Mouse (Mus musculus): Measurements from ENCODE around the gene Poll. TPM values are rescaled to one million over a fixed set of nuclear protein-coding genes. Genes with fewer than 3 reads are reported as not detected.
A peak's percentile ranks its signal among the peaks of the same experiment; 100 is the strongest.
"Not testable (repeated sequence)": the region's sequence is repeated elsewhere in the genome, so short reads cannot be mapped to it uniquely, and the experiment has no call there.

Gene Poll
- polyA plus RNA-seq, 1 experiment from 2014 or later, result 12.5 TPM

GRCm38 (mm10) chr19:45552187-45552586, 8.1 kb downstream of the Poll start:
- DNase-seq (ENCODE audit: low spot score) (peak; percentile 83), ATAC-seq (replicated peaks; ENCODE audit: low FRiP score, low read depth) (no peak; the same call in 1 of the 2 replicates)
- Histone ChIP-seq H3K4me1 (replicated peaks; ENCODE audit: insufficient read depth, low read length) (peaks cover 4% of the 10 kb centered on the region; the same call in 1 of the 2 replicates), H3K27ac (no peak overlapping the region), H3K9ac (ENCODE audit: low read depth, low read length) (no peak overlapping the region), H3K4me3 (replicated peaks; ENCODE audit: low read depth, low read length) (no peak overlapping the region), H3K27me3 (ENCODE audit: insufficient read depth, low read length) (no peaks in the 10 kb centered on the region), H3K36me3 (ENCODE audit: insufficient read depth, low read length) (peaks cover 13% of the 10 kb centered on the region; the same call in 1 of the 2 replicates), H3K9me3 (replicated peaks; ENCODE audit: low read length) (no peaks in the 10 kb centered on the region), H3K4me2 (ENCODE audit: low read length) (no peak overlapping the region)
- no peak for TF ChIP-seq CTCF (IDR thresholded peaks at IDR 0.05; ENCODE audit: low read depth)
- WGBS, result 14% methylated on average over 6 of the region's 6 CpGs

- no peak for TF ChIP-seq CTCF (IDR thresholded peaks at IDR 0.05; ENCODE audit: low read depth)
- H3K4me1 ChIP-seq (replicated peaks; ENCODE audit: insufficient read depth, low read length), result peaks cover 8% of the 10 kb centered on the region
These were observed 10.4 kb downstream of the Poll start for GRCm38 (mm10) chr19:45549948-45550347.

GRCm38 (mm10) chr19:45549128-45549915, 11.0 kb downstream of the Poll start:
- H3K4me3 ChIP-seq (replicated peaks; ENCODE audit: low read depth, low read length), result no peak overlapping the region
- no peak for TF ChIP-seq CTCF (IDR thresholded peaks at IDR 0.05; ENCODE audit: low read depth)
- 0 out of 2 replicates have a peak, but pooled peaks cover 5% of the 10 kb centered on the region for H3K36me3 ChIP-seq (ENCODE audit: insufficient read depth, low read length)
- H3K27ac ChIP-seq, result no peak overlapping the region
- peaks cover 13% of the 10 kb centered on the region for H3K4me1 ChIP-seq (replicated peaks; ENCODE audit: insufficient read depth, low read length)
- H3K9me3 ChIP-seq (replicated peaks; ENCODE audit: low read length), result no peaks in the 10 kb centered on the region
- WGBS, result 50% methylated on average over 23 of the region's 23 CpGs
- H3K4me2 ChIP-seq (ENCODE audit: low read length), result no peak overlapping the region
- H3K27me3 ChIP-seq (ENCODE audit: insufficient read depth, low read length), result no peaks in the 10 kb centered on the region
- ATAC-seq (replicated peaks; ENCODE audit: low FRiP score, low read depth), result no peak
- H3K9ac ChIP-seq (ENCODE audit: low read depth, low read length), result no peak overlapping the region
- DNase-seq (ENCODE audit: low spot score), result peak; percentile 67

More at GRCm38 (mm10) chr19:45549948-45550347, 10.4 kb downstream of the Poll start:
- H3K9ac ChIP-seq (ENCODE audit: low read depth, low read length), result no peak overlapping the region
- H3K36me3 ChIP-seq (ENCODE audit: insufficient read depth, low read length), result peaks cover 12% of the 10 kb centered on the region; the same call in 1 of the 2 replicates
- no peak for DNase-seq (ENCODE audit: low spot score)
- WGBS, result 66% methylated on average over 4 of the region's 4 CpGs
- H3K9me3 ChIP-seq (replicated peaks; ENCODE audit: low read length), result no peaks in the 10 kb centered on the region
- H3K27me3 ChIP-seq (ENCODE audit: insufficient read depth, low read length), result no peaks in the 10 kb centered on the region
- no peak overlapping the region for H3K27ac ChIP-seq
- H3K4me3 ChIP-seq (replicated peaks; ENCODE audit: low read depth, low read length), result no peak overlapping the region
- ATAC-seq (replicated peaks; ENCODE audit: low FRiP score, low read depth), result no peak
- no peak overlapping the region for H3K4me2 ChIP-seq (ENCODE audit: low read length)

GRCm38 (mm10) chr19:45548196-45548595, 12.1 kb downstream of the Poll start:
- not testable (repeated sequence) for H3K9ac ChIP-seq (ENCODE audit: low read depth, low read length); H3K9me3 ChIP-seq (replicated peaks; ENCODE audit: low read length); H3K4me3 ChIP-seq (replicated peaks; ENCODE audit: low read depth, low read length); H3K27ac ChIP-seq; ATAC-seq (replicated peaks; ENCODE audit: low FRiP score, low read depth); H3K4me2 ChIP-seq (ENCODE audit: low read length); DNase-seq (ENCODE audit: low spot score); H3K36me3 ChIP-seq (ENCODE audit: insufficient read depth, low read length); H3K27me3 ChIP-seq (ENCODE audit: insufficient read depth, low read length)
- peaks cover 16% of the 10 kb centered on the region for H3K4me1 ChIP-seq (replicated peaks; ENCODE audit: insufficient read depth, low read length)

- Histone ChIP-seq H3K36me3 (ENCODE audit: insufficient read depth, low read length) (no peaks in the 10 kb centered on the region), H3K4me1 (replicated peaks; ENCODE audit: insufficient read depth, low read length) (peaks cover 16% of the 10 kb centered on the region), H3K9me3 (replicated peaks; ENCODE audit: low read length) (no peaks in the 10 kb centered on the region), H3K4me3 (replicated peaks; ENCODE audit: low read depth, low read length) (peak overlapping the region; percentile 33), H3K27ac (no peak overlapping the region), H3K27me3 (ENCODE audit: insufficient read depth, low read length) (peaks cover 26% of the 10 kb centered on the region), H3K4me2 (ENCODE audit: low read length) (peak overlapping the region; percentile 78), H3K9ac (ENCODE audit: low read depth, low read length) (0 out of 2 replicates have a peak overlapping the region, but pooled peaks have one; percentile 35)
- ATAC-seq (replicated peaks; ENCODE audit: low FRiP score, low read depth) (peak; percentile 53), DNase-seq (ENCODE audit: low spot score) (peak; percentile 95)
- WGBS, result under 1% methylated on average over 30 of the region's 30 CpGs
- TF ChIP-seq CTCF (IDR thresholded peaks at IDR 0.05; ENCODE audit: low read depth), result peak; percentile 90
These were observed 15.4 kb downstream of the Poll start for GRCm38 (mm10) chr19:45544925-45545321.

GRCm38 (mm10) chr19:45544152-45544924, 16.0 kb downstream of the Poll start:
- no peak for TF ChIP-seq CTCF (IDR thresholded peaks at IDR 0.05; ENCODE audit: low read depth)
- 0 out of 2 replicates have a peak, but pooled peaks have one; percentile 34 for ATAC-seq (replicated peaks; ENCODE audit: low FRiP score, low read depth)
- no peak overlapping the region for H3K27ac ChIP-seq
- peak overlapping the region; percentile 33 for H3K4me3 ChIP-seq (replicated peaks; ENCODE audit: low read depth, low read length)
- 0 out of 2 replicates have a peak overlapping the region, but pooled peaks have one; percentile 35 for H3K9ac ChIP-seq (ENCODE audit: low read depth, low read length)
- peaks cover 13% of the 10 kb centered on the region for H3K4me1 ChIP-seq (replicated peaks; ENCODE audit: insufficient read depth, low read length)
- H3K27me3 ChIP-seq (ENCODE audit: insufficient read depth, low read length), result peaks cover 26% of the 10 kb centered on the region
- H3K9me3 ChIP-seq (replicated peaks; ENCODE audit: low read length), result no peaks in the 10 kb centered on the region
- WGBS, result 2% methylated on average over 24 of the region's 26 CpGs
- peak; percentile 50 for DNase-seq (ENCODE audit: low spot score)
- peak overlapping the region; percentile 78 for H3K4me2 ChIP-seq (ENCODE audit: low read length)
- H3K36me3 ChIP-seq (ENCODE audit: insufficient read depth, low read length), result no peaks in the 10 kb centered on the region
